Mouse (Mus musculus): ENCODE results near the gene Ifi27l2a. TPM values are rescaled to one million over a fixed set of nuclear protein-coding genes. Genes with fewer than 3 reads are reported as not detected.

Gene Ifi27l2a
- polyA plus RNA-seq, 1 experiment from 2014 or later, result 3.1 TPM

DNA sequence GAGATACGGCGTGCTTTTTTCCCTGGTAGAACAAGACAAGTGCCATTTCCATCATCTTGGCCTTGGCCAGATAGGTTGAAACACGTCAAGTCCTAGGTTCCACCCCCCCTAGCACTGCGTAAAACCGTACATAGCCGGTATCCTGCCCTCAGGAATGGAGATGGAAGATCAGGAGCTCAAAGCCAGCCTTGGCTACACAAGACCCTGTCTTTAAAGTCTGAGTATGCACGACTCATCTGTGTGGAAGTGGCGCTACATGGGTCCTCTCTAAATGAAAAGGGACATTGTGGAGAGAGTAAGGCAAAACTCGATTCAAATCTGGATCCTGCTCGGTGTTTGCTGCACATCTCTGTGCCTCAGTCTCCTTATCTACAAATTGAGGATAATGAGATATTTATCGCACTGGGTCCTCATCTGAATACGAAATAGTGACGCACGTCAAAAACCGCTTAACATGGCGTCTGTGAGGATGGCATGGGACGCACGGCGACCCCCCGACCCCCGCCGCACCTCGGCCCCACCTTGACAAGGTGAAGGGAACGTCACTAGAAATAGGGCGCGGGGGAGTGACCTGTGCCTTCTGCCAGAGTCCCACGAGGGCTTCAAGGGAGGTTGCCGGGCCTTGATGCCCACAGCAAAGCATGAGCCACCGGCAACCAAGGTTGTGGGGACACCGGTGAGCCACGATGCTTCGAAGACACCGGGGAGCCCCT lies 18.3 kb downstream of the Ifi27l2a start:
- peaks cover 21% of the 10 kb centered on the region for H3K36me3 ChIP-seq
- H3K27me3 ChIP-seq, result no peaks in the 10 kb centered on the region
- H3K4me3 ChIP-seq, result peak overlapping the region; percentile 93
- peak overlapping the region; percentile 91 for H3K9ac ChIP-seq
- peak; percentile 37; the same call in 1 of the 2 replicates for ATAC-seq (ENCODE audit: low FRiP score, low read depth)
- peak overlapping the region; percentile 77 for H3K4me2 ChIP-seq (replicated peaks)
- no peaks in the 10 kb centered on the region for H3K9me3 ChIP-seq
- peaks cover 34% of the 10 kb centered on the region for H3K4me1 ChIP-seq
- 10% methylated on average over 33 of the region's 33 CpGs for WGBS
- no peak overlapping the region for H3K27ac ChIP-seq

DNA sequence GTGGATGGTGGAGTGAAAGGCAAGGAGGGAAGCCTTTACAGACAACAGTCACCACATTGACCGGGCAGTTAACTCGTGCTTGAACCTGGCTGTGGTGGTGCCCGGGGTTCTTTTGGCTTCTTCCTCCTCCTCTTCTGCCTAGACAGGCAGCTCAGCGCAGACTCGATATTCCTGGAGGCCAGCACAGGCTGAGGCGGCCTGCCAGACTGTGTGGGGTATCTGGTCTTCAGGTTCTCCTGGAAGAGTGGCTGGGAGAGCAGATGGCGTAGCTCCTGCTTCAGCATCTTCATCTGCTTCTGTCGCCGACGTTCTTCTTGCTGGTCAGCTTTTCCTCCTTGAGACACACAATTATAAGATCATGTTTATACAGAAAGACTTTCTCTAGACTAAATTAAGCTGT lies 35.3 kb downstream of the Ifi27l2a start:
- no peak overlapping the region for H3K4me3 ChIP-seq
- H3K27ac ChIP-seq, result no peak overlapping the region
- H3K4me1 ChIP-seq, result no peaks in the 10 kb centered on the region
- 95% methylated on average over 10 of the region's 10 CpGs for WGBS
- no peaks in the 10 kb centered on the region for H3K9me3 ChIP-seq
- peaks cover 99% of the 10 kb centered on the region for H3K36me3 ChIP-seq
- no peak overlapping the region for H3K4me2 ChIP-seq (replicated peaks)
- ATAC-seq (ENCODE audit: low FRiP score, low read depth), result no peak
- no peak overlapping the region for H3K9ac ChIP-seq
- no peaks in the 10 kb centered on the region for H3K27me3 ChIP-seq

DNA sequence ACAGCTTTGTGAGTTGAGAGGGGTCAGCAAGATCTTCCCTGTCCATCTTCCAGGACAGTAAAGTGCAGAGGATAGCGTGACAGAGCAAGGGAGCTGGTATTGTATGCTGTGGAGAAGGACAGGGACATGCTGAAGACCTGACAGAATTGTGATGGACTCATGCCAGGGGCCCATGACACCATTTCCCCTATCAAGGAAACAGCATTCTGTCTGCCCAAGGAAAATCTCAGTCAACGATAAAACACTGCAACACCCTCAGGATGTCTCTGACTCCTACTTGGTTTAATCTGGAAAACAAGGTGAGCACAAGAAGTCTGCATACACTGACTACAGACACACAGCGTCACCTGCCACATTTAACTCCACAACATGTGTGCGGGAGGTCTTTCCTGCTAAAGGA lies 35.8 kb downstream of the Ifi27l2a start, which contains the start of gene 9330161L09Rik:
Gene 9330161L09Rik (minus strand): TSS at position 101 of the 400 bp plus-strand sequence.
- H3K4me3 ChIP-seq, result no peak within 1 kb of the TSS
- H3K4me1 ChIP-seq, result no peaks in the 10 kb centered on the region
- no peak within 1 kb of the TSS for H3K27ac ChIP-seq
- ATAC-seq (ENCODE audit: low FRiP score, low read depth), result no peak
- peaks cover 99% of the 10 kb centered on the region for H3K36me3 ChIP-seq
- H3K9me3 ChIP-seq, result no peaks in the 10 kb centered on the region
- no peaks in the 10 kb centered on the region for H3K27me3 ChIP-seq
- WGBS, result 90% methylated on average over 4 of the region's 4 CpGs
- H3K4me2 ChIP-seq (replicated peaks), result no peak within 1 kb of the TSS
- no peak within 1 kb of the TSS for H3K9ac ChIP-seq

DNA sequence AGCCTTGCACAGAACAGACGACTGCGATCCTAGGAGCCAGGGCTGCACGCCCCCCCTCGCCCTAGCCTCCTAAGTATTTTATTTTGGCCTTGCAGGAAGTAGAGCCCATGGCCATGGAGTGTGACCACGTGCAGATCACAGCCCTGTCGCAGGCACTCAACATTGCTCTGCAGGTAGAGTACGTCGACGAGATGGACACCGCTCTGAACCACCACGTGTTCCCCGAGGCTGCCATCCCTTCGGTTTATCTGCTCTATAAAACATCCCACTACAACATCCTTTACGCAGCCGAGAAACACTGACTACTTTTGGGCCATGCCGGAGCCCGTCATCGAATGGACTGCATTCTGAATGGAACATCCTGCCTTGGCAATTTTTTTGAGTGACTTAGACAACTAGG lies 39.3 kb downstream of the Ifi27l2a start:
- Histone ChIP-seq H3K27ac (no peak overlapping the region), H3K27me3 (no peaks in the 10 kb centered on the region), H3K9me3 (no peaks in the 10 kb centered on the region), H3K4me2 (replicated peaks) (no peak overlapping the region), H3K9ac (no peak overlapping the region), H3K4me3 (no peak overlapping the region), H3K4me1 (no peaks in the 10 kb centered on the region), H3K36me3 (peaks cover 86% of the 10 kb centered on the region)
- ATAC-seq (ENCODE audit: low FRiP score, low read depth), result no peak
- 86% methylated on average over 18 of the region's 18 CpGs for WGBS

DNA sequence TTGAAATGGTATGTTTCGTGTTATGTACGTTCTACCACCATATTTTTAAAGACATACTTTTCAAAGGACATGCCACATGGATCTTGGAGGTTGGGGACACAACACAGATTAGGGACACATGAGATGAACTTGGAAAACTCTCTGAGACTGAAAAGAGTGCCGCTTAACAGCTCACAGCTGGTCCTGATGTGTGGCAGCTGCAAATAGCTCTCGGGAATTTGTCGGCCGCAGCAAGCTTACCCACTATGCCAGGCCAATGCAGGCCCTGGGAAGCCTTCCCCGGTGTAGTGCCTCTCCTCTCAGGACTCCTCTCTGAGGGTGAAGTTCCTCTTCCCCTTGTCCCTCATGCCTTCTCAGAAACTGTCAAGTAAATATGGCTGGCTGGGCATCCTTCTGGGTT lies 46.7 kb downstream of the Ifi27l2a start:
- Histone ChIP-seq H3K9ac (no peak overlapping the region), H3K27me3 (no peaks in the 10 kb centered on the region), H3K4me2 (replicated peaks) (no peak overlapping the region), H3K27ac (no peak overlapping the region), H3K9me3 (no peaks in the 10 kb centered on the region), H3K36me3 (peaks cover 15% of the 10 kb centered on the region; the same call in 1 of the 2 replicates), H3K4me1 (no peaks in the 10 kb centered on the region), H3K4me3 (no peak overlapping the region)
- 63% methylated on average over 7 of the region's 7 CpGs for WGBS
- no peak for ATAC-seq (ENCODE audit: low FRiP score, low read depth)

DNA sequence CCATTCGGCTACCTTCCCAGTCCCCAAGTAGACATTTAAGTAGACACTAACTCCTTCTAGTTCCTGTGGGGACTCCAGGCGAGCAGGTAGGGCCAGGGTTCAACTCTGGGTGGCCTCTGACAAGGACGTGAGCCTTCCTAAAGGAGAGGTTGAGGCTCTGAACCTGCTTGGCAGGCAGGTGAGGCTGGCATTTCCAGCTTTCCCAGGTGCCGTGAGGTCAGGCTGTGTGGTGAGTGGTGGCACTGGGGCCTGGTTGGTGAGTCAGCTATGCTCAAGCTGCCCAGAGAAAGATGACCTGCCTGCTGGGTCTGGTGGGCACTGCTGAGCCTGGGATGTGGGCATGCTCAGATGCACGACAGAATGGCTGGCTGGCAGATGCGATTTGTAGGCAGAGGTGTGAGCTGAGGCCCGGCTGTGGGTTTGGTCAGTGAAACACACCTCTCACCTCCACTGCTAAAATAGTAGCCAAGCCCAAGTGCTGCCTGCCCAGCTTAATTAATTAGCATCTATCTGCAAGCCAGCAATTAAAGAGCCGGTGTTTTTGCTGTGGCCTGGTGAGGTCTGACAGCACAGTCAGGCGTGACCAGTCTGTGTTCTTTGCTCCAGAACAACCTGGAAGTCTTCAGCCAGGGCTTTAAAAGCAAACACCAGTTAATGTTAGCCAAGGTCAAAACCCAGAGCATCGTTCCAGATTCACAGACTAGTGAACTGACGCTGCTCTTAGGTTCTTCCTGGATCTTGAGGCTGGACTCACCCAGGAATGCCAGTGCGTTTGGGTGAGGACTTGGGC lies 47.8 kb downstream of the Ifi27l2a start:
- WGBS, result 62% methylated on average over 12 of the region's 12 CpGs
- Histone ChIP-seq H3K36me3 (peaks cover 5% of the 10 kb centered on the region; the same call in 1 of the 2 replicates), H3K27ac (no peak overlapping the region), H3K4me2 (replicated peaks) (no peak overlapping the region), H3K9ac (no peak overlapping the region), H3K4me1 (no peaks in the 10 kb centered on the region), H3K4me3 (no peak overlapping the region), H3K27me3 (no peaks in the 10 kb centered on the region), H3K9me3 (no peaks in the 10 kb centered on the region)
- no peak for ATAC-seq (ENCODE audit: low FRiP score, low read depth)

DNA sequence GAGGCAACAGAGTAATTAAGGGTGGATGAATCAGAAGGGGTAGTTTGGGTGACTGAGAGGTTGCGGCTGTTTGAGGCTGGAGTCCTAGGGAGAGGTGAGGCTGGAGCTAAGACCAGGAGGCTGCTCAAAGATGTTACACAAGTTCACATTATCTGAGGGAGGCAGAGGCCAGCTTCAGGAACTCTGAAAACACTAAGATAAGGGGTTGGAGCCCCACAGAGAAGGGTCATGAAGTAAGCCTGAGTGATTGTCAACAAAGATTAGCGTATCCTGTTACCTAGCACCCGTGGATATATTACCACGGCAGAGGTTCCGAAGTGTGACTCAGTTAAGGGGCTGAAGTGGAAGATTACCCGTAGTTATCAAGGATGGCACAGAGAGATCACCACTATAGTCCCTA lies 50.0 kb downstream of the Ifi27l2a start:
- Histone ChIP-seq H3K4me3 (no peak overlapping the region), H3K27ac (no peak overlapping the region), H3K9ac (no peak overlapping the region), H3K4me1 (peaks cover 13% of the 10 kb centered on the region), H3K4me2 (replicated peaks) (no peak overlapping the region), H3K9me3 (no peaks in the 10 kb centered on the region), H3K36me3 (no peaks in the 10 kb centered on the region), H3K27me3 (no peaks in the 10 kb centered on the region)
- no peak for ATAC-seq (ENCODE audit: low FRiP score, low read depth)
- 52% methylated on average over 6 of the region's 6 CpGs for WGBS

Other genes with a start within 250 kb of the Ifi27l2a start
- gene Prima1, start 201.5 kb downstream of the Ifi27l2a start, polyA plus RNA-seq (2015; fragmentation: Nextera tagmentation; extraction: Ambion mirVana), result 0.53 TPM in 1 of 2 replicates, not detected in the other
- gene Fam181a, start 132.7 kb downstream of the Ifi27l2a start, polyA plus RNA-seq (2015; fragmentation: Nextera tagmentation; extraction: Ambion mirVana), result 0.10 TPM in 1 of 2 replicates, not detected in the other
- gene Asb2, start 87.7 kb downstream of the Ifi27l2a start, polyA plus RNA-seq (2015; fragmentation: Nextera tagmentation; extraction: Ambion mirVana), result 6.0 and 6.7 TPM in 2 replicates
- gene Otub2, start 55.0 kb downstream of the Ifi27l2a start, polyA plus RNA-seq (2015; fragmentation: Nextera tagmentation; extraction: Ambion mirVana), result 12.2 and 12.6 TPM in 2 replicates
- 0.29 and 0.51 TPM in 2 replicates for gene 9330161L09Rik, start 35.9 kb downstream of the Ifi27l2a start, polyA plus RNA-seq (2015; fragmentation: Nextera tagmentation; extraction: Ambion mirVana)
- 124 and 130 TPM in 2 replicates for gene Ddx24, start 17.9 kb downstream of the Ifi27l2a start, polyA plus RNA-seq (2015; fragmentation: Nextera tagmentation; extraction: Ambion mirVana)
- gene Ifi27, start 9.5 kb downstream of the Ifi27l2a start, polyA plus RNA-seq (2015; fragmentation: Nextera tagmentation; extraction: Ambion mirVana), result 19.6 and 22.9 TPM in 2 replicates
- not detected in 2 replicates for gene Ifi27l2b, start 13.5 kb upstream of the Ifi27l2a start, polyA plus RNA-seq (2015; fragmentation: Nextera tagmentation; extraction: Ambion mirVana)
- 0.89 and 1.1 TPM in 2 replicates for gene Ppp4r4, start 88.6 kb upstream of the Ifi27l2a start, polyA plus RNA-seq (2015; fragmentation: Nextera tagmentation; extraction: Ambion mirVana)
- not detected in 2 replicates for gene Serpina10, start 187.8 kb upstream of the Ifi27l2a start, polyA plus RNA-seq (2015; fragmentation: Nextera tagmentation; extraction: Ambion mirVana)
- 0.18 and 5.3 TPM in 2 replicates for gene Serpina6, start 213.5 kb upstream of the Ifi27l2a start, polyA plus RNA-seq (2015; fragmentation: Nextera tagmentation; extraction: Ambion mirVana)
- not detected in 2 replicates for gene Serpina16, start 232.5 kb upstream of the Ifi27l2a start, polyA plus RNA-seq (2015; fragmentation: Nextera tagmentation; extraction: Ambion mirVana)